Mouse (Mus musculus) cerebellum, postnatal 36 days (tissue): ENCODE results near the gene Nav2.

ENCODE experiments used
- DNase-seq, 2 experiments: peaks; one replicate each; pipeline ENCODE4 v3.0.0; 2021 to 2022; ENCODE audit warnings: mixed read lengths in 2 of 2

The Nav2 gene

DNA sequence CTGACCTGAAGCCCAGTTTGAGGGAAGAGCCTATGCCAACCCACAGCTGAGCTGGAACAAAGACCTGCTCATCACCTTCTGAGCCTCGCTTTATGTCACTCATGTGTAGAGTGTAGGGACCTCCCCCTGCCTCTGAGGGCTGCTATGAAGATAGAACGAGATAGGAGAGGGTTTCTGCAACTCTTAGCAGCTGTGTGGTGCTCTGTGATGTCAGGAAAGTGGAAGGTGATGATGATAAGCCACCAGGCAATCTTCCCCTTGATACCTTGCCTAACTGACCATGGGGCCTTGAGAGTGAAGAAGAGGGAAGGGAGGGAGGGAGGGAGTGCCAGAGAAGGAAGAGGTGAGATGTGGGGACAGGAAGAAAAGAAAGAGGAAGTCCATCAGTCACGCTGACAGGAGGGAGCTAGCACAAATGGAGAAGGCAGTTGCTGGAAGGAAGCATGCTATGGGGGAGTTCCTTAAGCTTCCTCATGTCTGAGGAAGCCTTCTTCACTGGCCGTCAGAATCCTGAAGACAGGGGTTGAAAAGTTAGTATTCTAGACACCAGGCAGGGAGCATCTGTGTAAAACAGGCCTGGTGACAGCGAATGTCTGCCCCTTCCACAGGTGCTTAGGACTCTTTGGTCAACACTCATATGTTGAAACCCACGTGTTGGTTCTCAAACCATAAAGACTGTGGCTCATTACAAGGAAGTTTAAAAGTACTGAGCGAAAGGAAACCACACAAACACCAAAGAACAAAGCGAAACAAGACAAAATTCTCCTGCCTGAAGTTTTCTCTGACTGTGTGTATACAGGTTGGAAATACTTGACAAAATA, at the start of gene Nav2:
Gene Nav2, plus strand, starts transcription at position 196 of the 821 bp plus-strand sequence.
- no peak for DNase-seq

DNA sequence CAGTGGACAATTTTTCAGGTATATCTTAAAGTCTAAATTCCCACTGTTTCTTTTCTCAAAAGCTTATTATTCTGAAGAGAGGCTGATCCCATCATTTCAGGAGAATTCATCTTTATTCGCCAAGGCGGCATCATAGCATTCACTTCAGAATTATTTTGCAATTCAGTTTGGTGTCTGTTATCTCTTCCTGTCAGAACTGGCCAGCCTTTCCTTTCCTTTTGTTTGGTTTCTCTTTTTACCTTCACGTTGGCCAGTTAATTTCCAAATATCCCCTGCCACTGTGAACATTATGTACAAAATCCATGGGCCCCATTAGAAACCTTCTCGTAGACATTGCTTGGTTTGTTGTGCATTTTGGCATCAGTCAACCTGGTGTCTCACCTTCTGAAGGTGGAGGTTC, 49.2 kb upstream of the Nav2 start:
- DNase-seq = no peak

DNA sequence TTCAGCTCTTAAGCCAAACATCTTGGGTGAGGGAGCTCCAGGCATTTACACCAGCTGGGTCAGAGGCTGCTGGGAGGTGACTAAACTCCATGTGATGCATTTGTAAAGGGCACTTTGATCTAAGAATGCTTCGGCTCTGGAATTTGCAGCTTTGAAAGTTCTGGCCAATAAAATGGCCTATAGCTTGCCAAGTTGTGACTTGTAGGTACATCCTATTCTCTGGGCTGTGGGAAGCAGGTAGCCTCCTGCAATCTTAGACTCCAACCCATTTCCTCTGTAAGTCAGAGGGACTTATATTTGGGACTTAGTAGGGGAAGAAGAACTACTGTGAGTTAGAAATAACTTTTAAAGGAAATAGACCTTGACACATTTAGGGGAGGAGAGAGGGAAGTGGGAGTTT, 47.6 kb upstream of the Nav2 start:
- DNase-seq = no peak

DNA sequence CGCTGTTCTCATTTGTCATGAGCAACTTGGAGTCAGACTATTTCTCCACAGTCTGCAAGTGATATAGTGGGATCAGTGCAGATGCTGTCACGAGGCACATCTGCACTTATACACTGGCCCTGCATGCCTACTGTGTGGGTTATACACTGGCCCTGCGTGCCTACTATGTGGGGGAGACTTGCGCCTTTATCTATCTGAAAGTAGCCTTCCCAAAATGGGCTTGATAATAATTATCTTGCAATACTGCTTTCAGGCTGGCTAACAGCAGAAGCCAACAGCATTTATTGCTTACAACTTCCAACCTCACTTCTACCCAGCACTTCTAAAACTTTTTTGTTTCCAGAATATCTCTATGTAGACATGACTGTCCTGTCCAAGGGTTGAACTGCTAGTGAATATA, 46.7 kb upstream of the Nav2 start:
- DNase-seq = no peak

DNA sequence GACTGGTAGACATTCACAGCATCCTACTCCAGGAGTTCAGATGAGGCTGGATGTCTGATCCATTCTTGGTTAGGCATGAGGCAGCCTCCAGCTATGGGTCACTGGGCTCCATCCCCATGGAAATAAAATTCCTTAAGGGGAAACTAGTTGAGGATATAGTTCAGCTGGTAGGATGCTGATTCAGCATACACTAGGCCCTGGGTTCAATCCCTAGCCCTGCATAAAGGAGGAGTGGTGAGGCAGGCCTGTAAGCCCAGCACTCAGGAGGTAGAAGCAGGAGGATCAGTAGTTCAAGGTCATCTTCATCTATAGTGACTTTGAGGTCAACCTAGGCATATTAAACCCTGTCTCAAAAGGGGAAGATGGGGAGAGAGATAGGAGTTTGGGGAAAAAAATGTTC, 44.3 kb upstream of the Nav2 start:
- DNase-seq = no peak

DNA sequence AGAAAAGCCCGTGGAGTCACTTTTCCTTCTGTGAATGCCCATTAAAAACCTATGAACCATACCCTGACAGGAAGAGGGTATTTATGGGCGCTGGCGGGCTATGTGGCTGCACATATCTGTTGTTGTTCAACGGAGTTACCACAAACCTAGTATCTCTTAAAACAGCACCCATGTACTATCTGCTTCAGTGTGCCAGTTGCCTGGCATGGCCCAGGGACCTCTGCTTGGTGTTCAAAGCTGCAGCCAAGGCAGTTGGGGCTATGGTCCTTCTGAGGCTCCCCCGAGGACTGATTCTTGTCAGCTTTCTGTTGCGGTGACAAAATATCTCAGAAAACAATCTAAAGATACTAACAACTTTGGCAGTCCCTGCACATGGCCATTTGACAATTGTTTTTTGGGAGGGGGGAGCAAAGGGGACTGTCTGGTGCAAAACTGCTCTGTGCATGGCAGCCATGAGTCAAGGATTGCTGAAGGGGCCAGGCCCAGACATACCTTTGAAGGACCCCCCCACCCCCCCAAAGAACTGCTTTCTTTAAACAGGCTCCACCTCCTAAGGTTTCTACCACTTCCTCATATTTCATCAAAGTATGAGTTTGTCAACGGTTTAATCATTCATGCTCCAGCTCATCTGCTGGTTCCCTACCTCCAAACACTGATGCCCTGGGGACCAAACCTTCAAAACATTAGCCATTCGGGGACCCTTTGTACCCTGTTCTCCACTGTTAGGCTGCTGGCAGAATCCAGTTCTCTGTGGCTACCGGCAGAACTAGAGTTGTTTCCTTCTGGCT, 43.7 kb upstream of the Nav2 start:
- no peak for DNase-seq

DNA sequence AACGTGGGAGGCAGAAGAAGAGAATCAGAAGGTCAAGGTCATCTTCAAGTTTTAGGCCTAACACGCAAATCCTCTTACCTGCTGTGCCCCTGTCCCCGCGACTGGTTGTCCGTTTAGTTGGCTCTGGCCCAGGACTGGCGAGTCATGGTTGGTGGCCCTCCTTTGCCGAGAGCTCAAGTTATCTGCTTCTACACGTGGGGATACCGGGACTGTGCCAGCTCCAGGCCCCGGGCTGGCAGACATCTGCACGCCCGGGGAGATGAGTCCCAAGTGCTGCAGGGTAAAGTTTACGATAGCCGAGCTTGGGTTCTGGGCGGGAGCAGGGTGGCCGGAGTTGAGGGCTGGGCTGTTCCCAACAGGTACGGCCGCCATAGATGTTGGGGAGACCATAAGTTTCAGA, 40.9 kb upstream of the Nav2 start:
- DNase-seq = no peak

DNA sequence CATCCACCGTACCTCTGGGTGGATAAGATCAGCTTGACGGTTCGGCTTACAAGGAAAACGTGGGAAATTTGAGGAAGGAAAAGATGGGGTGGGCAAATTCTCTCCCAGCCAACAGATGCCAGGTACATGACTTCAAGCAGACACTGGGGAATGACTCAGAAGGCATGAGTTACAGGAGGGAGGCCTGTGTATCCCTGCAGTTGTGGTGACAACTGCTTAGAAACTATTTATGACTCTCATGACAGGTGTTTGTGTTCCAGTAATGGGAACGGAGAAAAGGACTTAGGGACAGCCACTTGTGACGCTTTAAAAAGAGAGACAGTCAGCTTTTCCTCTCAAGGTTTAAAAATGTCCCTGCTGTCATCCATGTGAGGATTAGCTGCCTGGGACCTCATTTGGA, 38.4 kb upstream of the Nav2 start:
- no peak for DNase-seq

DNA sequence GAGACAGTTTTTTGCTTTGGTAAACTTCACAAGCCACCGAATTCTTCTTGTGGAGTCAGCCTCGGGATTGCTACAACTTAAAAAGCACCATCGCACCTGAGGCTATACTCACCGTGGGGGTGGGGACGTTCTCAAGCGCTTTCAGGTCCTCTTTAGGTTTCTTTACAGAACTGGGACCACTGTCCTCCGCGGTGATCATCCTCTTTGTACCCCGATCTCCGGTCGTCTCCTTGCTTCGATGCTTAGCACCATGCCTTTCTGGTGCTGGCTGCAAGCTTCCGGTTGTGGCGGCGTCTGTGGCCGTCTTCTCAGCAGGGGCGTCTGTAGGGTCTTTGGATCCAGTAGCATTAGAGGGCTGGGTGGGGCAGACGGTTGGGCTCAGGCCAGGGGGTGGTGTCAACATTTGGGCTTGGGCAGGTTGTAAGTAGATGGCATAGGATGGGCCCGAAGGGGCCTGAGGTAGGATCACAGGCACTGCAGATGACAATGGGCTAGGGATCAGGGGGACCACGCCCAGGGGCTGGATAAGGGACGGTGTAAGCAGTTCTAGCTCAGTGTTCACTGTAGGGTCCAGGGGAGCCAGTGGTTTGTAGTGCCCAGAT, 37.8 kb upstream of the Nav2 start:
- DNase-seq = no peak

DNA sequence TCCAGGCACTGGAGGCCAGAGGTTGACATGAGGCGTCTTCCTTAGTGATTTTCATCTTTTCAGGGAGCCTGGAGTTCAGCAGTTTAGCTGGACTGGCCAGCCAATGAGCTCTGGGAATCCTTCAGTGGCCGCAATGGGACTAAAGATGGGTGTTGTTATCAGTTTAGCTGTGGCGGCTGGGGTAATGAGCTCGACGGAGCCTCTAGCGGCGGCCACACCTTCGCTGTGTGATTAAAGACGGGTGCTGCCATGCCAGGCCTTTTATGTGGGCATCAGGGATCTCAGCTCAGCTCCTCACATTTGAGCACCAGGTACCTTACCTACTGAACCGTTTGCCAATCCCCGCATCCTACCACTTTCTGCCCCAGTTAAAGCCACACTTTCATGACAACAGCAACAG, 37.2 kb upstream of the Nav2 start:
- no peak for DNase-seq

DNA sequence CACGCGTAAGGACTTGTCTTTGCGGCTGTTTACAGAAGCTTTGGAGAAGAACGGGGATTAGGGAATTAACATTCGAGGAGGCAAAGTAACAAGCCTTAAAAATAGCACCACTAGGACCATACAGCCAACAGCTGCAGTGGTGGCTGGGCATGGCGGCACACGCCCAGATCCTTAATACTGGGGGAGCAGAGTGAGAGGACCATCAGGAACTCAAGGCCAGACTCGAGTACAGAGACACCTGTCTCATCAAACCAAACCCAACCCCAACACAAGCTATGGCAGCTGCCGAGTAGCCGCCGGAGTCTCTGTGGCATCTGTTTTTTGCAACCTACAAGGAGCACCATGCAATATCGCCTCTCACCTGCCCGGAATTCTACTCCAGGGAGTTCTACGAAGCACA, 33.4 kb upstream of the Nav2 start:
- no peak for DNase-seq

DNA sequence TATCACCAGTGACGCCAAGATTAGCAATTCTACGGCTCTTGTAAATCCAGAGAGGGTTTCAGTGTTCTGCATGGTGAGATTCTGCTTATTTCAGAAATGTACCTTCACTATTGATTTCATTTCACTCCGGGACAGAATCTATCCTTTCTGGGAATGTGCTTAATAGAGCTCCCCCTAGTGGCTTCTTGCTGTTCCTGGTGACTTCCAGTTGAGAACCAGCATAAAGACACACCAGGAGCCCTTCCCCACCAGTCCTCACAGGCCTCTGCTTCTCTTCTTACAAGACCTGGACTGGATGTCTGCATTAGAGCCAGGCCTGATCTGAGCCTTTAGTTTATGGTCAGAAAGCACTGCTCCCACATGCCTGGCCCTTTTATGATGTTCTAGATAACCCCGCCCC, 32.0 kb upstream of the Nav2 start:
- DNase-seq = peak; percentile 30 to 60

DNA sequence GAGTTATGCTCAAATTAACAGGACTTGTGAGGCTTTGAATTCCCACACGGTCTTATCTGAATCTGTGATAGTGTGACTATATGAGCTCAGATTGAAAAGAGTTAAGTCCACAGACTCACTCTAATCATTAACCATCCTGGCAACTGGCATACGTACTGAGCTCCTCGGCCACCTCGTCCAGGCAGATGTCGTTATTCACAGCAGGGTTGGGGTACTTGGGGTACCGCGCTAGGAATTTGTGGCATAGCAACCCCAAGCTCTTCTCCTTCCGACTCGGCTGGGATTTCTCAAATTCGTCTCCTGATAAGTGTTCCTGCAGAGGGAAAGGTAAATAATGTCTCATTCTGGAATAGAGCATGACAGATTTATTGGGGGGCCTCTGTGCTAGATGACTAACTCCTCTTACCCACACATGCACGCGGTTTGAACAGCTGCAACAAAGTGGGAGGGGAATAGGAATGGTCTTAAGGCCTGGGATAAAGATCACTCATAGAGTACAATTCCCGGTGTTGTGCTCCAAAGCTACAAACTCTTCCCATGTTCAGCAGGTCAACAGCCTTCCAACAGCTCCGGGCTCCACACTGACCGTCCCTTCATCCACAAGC, 30.6 kb upstream of the Nav2 start:
- DNase-seq = no peak

DNA sequence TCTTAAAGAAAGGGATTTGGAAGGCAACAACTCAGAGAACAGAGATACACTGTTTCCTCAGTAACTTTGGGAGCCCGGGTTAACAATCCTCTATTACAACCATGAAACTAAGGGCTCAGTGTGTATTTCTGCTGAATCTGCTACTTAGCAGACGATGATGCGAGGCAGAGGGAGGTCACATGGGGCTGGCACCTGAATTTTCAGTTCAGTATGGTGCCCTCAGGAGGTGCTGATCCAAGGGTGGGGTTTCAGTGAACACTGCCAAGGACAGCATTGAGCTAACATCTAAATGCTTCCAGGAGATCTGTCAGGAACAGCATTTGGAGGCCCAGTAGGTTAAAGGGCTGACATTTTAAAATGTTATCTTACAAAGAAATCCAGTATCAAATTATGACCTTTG, 28.9 kb upstream of the Nav2 start:
- no peak for DNase-seq

DNA sequence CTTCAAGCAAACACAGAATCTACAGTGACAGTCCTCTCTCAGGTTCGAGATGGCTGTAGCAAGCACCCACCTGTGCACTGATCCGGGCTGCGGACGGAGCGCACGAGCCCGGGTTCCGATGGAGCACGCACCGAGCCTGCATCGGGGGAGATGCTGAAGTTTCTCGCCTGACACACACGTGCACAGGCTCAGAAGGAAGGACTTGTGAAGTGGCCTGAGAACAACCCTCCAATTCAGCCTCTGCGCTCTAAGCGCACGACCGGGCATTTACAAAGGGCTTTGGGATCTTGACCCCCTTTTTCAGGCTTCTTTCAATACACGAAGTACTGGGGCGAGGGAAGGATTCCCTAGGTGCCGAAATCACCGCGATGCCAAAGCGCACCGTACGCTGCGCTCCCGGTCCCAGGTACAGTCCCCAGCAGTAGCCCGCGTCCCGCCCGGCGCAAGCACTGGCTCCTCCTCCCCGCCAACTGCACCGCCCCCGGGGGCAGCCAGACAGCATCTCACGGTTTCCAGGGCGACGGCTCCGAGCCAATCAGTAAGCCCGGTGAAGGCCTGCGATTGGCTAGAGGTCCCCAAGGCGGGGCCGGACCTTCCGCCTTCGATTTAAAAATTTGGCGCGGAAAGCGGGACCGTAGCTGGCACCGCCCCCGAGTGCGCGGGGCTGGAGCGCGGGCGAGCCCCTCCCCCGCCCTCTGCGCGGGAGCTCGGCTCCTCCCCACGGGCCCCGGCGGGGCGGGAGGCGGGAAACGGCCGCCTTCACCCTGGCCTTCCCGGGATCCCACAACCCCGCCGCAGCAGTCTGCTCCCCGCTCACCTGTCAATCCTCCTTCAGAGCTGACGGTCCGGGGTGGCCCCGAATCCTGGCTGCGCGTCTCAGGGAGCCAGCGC, 27.7 kb upstream of the Nav2 start:
- peak; percentile 89 to 92 for DNase-seq

DNA sequence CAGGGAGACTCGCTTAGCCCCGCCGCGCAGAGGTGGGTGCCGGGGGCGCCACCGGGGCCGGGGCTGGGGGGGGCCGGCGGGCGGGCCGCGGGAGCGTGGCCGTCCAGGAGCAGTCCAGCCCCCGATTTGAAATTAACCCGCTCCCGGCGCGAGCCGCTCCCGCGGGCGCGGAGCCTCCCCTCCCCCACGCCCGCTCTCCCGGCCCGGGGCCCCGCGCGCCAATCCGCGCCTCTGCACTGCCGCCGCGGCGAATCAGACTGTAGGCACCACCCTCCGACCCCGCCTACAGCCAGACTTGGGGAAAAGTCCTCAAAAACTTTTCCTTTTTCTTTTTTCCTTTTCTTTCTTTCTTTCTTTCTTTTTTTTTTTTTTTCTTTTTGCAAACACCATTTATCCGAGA, 27.0 kb upstream of the Nav2 start, which contains the start of gene E2f8:
Gene E2f8, minus strand, starts transcription at position 111 of the 400 bp plus-strand sequence.
- DNase-seq = peak in 1 of 2 experiments; percentile 36

DNA sequence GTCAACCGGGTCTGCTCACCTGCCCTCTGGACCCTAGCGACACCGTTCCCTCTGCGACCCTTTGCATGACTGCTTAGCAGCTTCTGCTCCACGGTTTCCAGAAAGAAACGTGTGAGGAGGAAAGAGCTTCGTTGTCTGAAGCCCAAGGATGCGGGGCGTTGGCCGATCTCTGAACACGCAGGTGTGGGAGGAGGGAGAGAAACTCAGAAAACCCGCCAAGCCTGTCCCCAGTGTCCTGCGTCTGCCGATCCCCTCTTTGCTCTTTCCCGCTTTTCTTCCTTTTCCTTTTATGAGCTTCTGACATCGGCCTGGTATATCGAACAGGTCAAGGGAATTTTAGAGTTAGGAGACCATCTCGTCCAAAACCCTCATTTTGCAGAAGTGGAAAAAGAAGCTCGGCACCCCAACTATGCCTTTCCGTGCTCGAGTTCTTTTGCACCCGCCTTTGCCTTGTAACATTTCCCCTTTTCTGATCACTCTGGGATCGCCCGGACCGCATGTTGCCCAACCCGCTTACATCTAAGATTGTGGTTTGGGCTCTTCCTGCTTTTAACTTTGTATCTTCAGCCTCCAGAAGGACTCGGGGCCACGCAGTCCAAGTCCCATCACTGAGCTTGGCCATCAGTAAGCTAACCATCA, 26.4 kb upstream of the Nav2 start:
- no peak for DNase-seq

DNA sequence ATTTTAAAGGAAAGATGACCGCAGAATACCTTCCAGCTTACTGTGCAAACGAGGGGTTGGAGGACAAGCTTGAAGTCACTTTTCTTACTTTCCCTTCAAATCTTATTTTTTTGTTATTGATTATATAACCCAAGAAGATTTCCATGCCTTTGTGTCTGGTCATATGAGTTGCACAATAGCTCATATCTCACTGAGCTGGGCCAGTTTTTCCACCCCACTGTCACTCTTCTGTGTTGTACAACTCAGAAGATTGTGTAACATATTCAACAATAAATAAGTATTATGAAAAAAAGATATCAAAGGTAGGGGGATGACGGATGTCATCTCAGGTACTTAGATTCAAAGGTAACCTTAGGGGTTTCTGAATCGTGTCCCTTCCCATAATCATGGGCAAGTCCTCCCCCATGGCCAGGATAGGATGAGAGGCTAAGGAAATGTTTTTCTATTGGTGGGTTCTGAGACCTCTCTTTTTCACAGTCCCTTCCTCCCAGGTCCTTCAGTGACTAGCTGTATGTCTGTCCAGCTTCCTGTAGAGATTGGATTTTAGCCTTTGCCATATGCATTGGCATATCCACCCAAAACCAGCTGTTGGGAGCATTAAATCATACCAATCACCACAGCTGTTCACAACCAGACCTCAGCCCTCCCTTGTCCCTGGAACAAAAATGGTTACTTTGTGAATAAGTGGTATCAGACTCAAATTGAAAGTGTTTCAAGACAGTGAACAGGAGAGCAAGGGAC, 24.8 kb upstream of the Nav2 start:
- no peak for DNase-seq

DNA sequence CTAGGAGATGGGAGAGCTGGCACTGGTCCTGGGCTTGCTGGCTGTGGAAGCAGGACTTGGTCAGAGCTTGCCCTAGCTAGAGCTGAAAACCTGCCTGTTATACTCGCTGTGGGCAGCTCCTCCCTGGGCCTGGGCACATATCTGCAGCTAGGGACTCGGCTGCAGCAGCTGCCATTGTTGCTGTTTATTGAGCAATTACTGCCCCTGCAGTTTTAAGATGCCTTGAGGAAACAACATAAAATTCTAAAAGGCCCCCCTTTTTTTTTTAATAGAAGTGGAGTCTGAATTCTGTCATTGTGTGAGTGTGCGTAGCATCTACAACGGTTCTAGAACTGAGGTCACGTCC, 24.3 kb upstream of the Nav2 start:
- DNase-seq = no peak

DNA sequence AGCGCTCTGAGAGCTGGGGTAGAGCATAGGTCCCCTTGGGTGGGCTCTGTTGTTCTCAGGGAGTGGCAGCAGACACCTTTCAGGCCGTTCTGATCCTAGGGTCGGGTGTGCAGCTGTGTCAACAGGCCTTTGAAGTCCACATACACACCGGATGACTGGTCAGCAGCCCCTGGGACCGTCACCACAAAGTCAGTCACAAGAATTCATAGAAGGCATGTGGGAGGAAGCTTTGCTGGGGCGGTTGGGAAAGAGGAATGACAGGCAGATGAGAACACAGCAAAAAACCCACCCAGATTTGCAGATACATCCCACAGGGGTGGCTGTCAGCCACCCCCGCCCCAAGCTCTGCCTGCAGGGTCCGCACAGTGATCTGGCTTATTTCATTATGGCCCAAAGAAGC, 20.5 kb upstream of the Nav2 start:
- DNase-seq = no peak

DNA sequence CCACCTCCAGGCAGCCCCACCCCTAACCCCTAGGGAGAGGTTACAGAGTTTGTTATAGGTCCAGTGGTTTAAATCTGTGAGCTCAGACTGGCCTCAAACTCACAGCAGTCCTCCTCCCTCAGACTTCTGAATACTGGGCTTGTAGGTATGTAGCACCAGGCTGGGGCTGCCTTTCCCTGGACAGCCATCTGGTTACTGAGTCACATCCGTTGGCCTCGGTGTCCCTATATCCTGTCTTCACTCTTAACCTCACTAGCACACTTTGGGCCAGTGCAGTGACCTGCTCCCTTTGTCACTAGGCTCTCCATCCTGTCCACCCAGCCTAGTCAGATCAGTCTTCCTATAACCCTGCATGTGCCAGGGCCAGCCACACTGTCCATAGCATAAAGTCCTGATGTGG, 19.8 kb upstream of the Nav2 start:
- DNase-seq = no peak
